Mouse (Mus musculus) 3T3-L1 (cell line): ENCODE results near the gene Wdr31.
A peak's percentile ranks its signal among the peaks of the same experiment; 100 is the strongest.
"Not testable (repeated sequence)": the region's sequence is repeated elsewhere in the genome, so short reads cannot be mapped to it uniquely, and the experiment has no call there.

ENCODE experiments used
- DNase-seq: peaks from one replicate; pipeline ENCODE4 v3.0.0-alpha.2; 2015; ENCODE audit warnings: low read depth, low spot score

Gene Wdr31

GRCm38 (mm10) chr4:62495946-62496345 is 25.2 kb upstream of the Wdr31 start:
- peak; percentile 58 for DNase-seq

- DNase-seq = no peak
Observed at GRCm38 (mm10) chr4:62494230-62494629, 23.5 kb upstream of the Wdr31 start.

GRCm38 (mm10) chr4:62492682-62493081 is 22.0 kb upstream of the Wdr31 start:
- no peak for DNase-seq

GRCm38 (mm10) chr4:62487914-62488313 is 17.2 kb upstream of the Wdr31 start:
- DNase-seq = no peak

GRCm38 (mm10) chr4:62487172-62487571 is 16.5 kb upstream of the Wdr31 start:
- DNase-seq = no peak

GRCm38 (mm10) chr4:62486162-62486696 is 15.5 kb upstream of the Wdr31 start:
- DNase-seq = no peak

- DNase-seq = no peak
Observed at GRCm38 (mm10) chr4:62485450-62486161, 14.9 kb upstream of the Wdr31 start.

GRCm38 (mm10) chr4:62484928-62485327 is 14.2 kb upstream of the Wdr31 start:
- no peak for DNase-seq

- DNase-seq = no peak
Observed at GRCm38 (mm10) chr4:62480709-62481605, 10.3 kb upstream of the Wdr31 start.

- DNase-seq = no peak
Observed at GRCm38 (mm10) chr4:62479937-62480708, 9.4 kb upstream of the Wdr31 start, which contains the start of gene Bspry. Gene Bspry (plus strand): TSS chr4:62480053.

GRCm38 (mm10) chr4:62479593-62479936 is 8.9 kb upstream of the Wdr31 start:
- not testable (repeated sequence) for DNase-seq

GRCm38 (mm10) chr4:62477542-62478244 is 7.0 kb upstream of the Wdr31 start:
- DNase-seq = no peak

GRCm38 (mm10) chr4:62475793-62476192 is 5.1 kb upstream of the Wdr31 start:
- DNase-seq = no peak

- DNase-seq = no peak
Observed at GRCm38 (mm10) chr4:62475131-62475530, 4.4 kb upstream of the Wdr31 start.

GRCm38 (mm10) chr4:62472071-62472470 is 1.4 kb upstream of the Wdr31 start:
- DNase-seq = no peak

- peak; percentile 22 for DNase-seq
Observed at GRCm38 (mm10) chr4:62468158-62468557, 2.5 kb downstream of the Wdr31 start.

- DNase-seq = no peak
Observed at GRCm38 (mm10) chr4:62463124-62463523, 7.6 kb downstream of the Wdr31 start.

- DNase-seq = no peak
Observed at GRCm38 (mm10) chr4:62460348-62460747, 10.3 kb downstream of the Wdr31 start.

GRCm38 (mm10) chr4:62459081-62459480 is 11.6 kb downstream of the Wdr31 start:
- DNase-seq = peak; percentile 18

GRCm38 (mm10) chr4:62454995-62455394 is 15.7 kb downstream of the Wdr31 start:
- peak; percentile 57 for DNase-seq

- DNase-seq = peak; percentile 88
Observed at GRCm38 (mm10) chr4:62440986-62441385, 29.7 kb downstream of the Wdr31 start.
